Mouse (Mus musculus) left cerebral cortex, adult 8-10 months (tissue): Measurements from ENCODE around the gene Tmem229b. TPM values are rescaled to one million over a fixed set of nuclear protein-coding genes. Genes with fewer than 3 reads are reported as not detected.
"Not testable (repeated sequence)": the region's sequence is repeated elsewhere in the genome, so short reads cannot be mapped to it uniquely, and the experiment has no call there.

Experiments used
- DNase-seq, 2 experiments: peaks; one replicate each; pipeline ENCODE4 v3.0.0; 2022; ENCODE audit warnings: low spot score in 2 of 2
- total RNA-seq, 4 experiments: library from RNA; stranded (reverse); gene quantifications; 2 replicates each; pipeline ENCODE4 v1.2.4; 2022

The Tmem229b gene
- total RNA-seq, 4 experiments from 2014 or later: 26.9 to 30.3 (median 28.3) TPM

DNA sequence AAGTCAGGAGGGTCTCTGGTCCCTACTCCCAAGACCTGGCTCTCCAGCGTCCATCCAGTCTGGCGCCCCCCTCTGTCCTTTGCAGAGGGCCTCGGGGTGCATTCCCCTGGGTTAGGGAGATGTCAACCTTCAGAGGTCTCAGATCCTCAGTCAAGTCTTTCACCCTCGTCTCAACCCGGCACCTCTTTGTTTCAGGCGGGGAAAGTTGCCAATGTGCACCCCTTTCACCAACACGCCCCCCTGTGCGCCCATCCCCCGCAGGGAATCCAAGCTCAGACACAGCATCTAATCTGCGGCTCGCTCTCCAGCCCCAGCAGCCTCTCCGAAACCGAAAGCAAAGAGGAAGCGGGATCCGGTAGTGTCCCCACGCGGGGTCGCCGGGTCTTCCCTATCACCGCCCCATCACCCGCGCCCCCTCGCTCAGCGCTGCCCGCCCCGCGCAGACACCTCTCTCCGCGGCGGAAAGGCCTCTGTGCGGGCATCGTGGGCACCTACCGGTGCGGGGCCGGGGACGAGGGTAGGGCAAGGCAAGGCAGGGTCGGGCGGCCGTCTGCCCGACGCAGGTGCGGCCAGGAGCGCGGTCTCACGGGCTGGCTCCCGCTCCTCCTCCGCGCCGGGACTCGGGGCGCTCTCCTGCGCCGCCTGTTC, 825 bp downstream of the Tmem229b start:
- DNase-seq: peak in 1 of 2 experiments; percentile 38

- DNase-seq: no peak
Observed at GRCm38 (mm10) chr12:79006076-79006475, 1.4 kb downstream of the Tmem229b start.

DNA sequence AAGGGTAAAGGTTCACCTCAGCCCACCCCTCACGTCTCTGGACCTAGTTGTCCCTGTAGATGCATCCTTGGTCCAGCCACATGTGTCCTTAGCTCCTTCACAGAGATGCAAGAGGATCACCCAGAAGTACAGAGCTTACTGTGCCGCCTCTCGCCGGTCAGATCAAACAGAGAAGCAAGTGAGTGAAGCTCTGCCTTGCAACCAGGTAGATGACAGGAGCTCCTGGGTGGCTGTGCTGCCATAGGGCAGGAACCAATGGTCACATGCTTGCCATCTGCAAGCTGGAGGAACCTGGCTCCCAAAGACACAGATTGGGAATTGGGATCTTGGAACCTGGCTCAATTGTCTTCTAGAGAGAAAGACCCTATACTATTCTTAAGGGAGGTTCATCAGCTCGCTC, 2.0 kb downstream of the Tmem229b start:
- no peak for DNase-seq

GRCm38 (mm10) chr12:79002978-79003377, 4.4 kb downstream of the Tmem229b start:
- no peak for DNase-seq

DNA sequence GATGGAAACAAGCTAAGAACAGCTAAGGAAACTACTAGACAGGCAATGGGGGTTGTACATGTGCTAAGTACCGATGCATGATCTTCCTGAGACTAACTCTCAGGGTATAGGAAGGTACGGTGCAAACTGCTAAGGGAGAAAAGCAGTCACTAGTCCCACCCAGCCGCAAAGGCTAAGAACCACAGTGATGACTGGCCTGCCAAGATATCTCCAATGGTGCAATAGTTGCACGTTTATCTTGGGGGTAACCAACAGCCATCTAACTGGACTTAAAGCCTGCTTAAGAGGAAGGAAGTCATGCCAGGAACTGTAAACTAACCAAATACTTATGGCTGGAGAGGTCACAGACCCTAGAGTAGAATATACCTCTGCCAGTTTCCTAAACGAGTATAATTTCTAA, 5.0 kb downstream of the Tmem229b start:
- DNase-seq: no peak

GRCm38 (mm10) chr12:78996711-78997110, 10.7 kb downstream of the Tmem229b start:
- no peak for DNase-seq

DNA sequence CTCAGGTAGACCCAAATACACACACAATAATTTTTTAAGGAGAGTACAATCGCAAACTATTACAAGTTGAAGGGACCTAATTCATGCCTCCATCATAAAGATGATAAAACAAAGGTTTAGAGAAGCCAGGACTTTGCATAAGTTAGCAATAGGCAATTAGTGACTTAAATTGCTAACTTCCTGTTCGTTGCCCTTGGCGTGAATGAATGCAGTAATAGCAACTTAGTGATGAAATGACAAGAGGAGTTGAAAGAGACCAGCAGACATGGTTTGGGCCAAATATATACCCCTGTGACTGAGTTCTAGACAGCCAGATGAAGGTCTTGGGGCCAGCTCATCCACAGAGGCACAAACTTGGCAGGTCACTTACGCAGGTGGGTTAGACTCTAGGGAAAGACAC, 11.2 kb downstream of the Tmem229b start:
- DNase-seq: no peak

- DNase-seq: no peak
Observed at GRCm38 (mm10) chr12:78987581-78988081, 19.8 kb downstream of the Tmem229b start.

DNA sequence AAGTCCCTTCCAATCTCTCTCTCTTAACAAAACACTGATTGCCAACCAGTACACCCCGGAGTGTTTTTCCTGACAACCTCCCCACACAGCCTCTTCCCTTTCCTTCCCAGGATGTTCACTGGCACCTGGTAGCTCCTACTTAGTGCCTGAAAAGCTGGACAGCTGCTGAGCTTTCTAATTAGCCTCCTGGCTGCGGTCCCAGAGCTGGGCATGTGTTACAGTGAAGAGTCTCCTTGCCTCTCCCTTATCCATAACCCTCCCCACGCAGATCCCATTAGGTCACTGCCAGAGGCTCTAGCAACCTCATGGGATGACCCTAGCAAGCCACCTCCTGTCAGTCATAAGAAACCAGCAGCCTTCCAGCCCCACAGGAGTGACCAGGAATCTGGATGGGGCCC, 23.4 kb downstream of the Tmem229b start:
- DNase-seq: peak in 1 of 2 experiments; percentile 62

GRCm38 (mm10) chr12:78983296-78984034, 24.0 kb downstream of the Tmem229b start:
- DNase-seq: no peak

DNA sequence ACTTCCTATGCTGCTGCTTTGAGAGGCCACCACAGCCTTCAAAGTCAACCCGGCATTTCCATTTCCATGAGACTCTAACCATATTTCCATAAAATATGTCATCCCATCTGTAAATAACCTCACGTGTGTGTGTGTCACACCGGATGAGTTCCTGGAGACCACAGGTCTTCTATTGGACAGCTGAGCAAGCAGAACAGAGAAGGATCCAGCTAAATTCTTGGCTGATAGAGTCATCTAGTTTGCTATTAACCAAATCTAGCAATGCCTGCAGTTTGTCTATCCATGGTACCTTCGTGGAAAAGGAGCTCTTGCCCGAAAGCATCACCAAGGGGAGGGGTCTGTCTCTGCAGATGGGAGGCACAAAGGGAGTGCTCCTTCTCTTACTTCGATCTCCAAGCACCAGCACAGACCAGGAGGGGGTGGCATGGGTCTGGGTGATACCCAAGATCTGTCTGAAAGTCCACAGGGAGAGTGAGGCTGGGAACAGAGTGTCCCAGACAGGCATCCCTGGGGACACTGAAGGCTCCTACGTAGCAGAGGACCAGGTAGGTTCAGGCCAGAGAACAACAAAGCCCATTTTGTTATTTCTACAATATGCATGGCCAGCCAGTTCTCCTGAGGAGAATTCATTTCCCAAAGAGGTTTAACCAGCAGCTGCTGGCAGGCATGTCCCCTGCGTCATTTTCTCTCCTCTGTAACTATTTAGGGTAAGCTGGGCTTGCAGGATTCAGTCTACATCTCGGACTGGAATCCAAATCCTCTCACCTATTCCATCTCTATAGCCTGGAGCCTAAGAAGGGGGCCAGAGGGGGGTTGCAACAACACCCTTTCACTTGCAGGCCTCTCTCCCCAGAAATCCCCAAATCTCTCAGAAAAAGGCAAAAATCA, 25.2 kb downstream of the Tmem229b start:
- no peak for DNase-seq

- DNase-seq: no peak
Observed at GRCm38 (mm10) chr12:78981131-78981530, 26.3 kb downstream of the Tmem229b start.

DNA sequence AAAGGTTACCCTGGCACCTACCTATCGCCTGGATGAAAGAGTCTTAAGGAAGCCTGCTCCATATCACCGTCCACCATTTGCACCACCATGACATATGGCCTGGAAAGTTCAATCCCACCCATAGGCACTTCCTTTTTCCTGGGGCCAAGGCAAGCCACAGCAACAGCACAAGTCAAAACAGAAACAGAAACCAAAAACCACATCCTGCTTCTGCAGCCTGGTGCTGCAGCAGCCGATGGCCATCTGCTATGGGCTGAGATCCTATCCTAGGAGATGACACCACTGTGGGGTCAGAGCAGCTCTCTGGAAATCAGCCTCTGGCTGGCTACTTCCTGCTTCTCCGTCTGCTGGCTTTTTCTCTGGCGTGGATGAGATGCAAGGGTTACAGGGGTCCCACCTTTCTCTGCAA, 26.7 kb downstream of the Tmem229b start:
- DNase-seq: no peak

- no peak for DNase-seq
Observed at GRCm38 (mm10) chr12:78977552-78977951, 29.9 kb downstream of the Tmem229b start.

DNA sequence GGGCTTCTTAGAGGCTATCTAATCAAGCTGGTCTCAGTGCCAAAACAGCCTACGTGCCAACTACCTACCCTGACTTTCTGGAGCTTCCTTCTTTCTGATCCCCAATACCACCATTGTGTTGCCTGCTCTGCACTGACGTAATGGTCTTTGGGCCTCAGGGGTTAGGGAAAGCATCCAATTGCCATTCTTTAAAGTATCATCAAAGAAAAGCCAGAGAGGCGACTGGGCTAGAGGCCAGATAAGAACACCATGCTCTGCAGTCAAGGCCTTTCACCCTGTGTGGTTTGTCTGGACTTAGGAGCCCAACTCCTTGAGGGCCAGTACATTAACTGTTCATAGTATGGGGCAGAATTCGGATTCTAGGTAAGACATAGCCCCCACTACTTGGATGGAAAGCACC, 30.3 kb downstream of the Tmem229b start:
- no peak for DNase-seq

DNA sequence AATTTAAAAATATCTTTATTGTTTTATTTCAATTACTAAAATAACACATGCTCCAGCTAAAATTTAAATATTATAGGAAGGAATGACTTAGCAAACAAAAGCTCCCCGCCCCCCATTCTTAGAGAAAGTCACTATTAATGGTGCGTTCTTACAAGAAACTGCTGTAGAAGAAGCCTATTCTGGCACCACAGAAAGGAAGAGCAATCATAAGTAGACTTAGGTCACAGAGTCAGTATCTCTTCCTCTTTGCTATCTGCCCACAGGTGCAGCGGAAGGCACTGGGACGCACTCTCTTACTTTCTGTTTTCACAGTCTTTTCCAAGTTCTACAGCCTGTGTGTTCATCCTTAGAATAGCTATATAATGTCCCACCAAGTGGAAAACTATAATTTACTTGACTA, 31.6 kb downstream of the Tmem229b start:
- no peak for DNase-seq

DNA sequence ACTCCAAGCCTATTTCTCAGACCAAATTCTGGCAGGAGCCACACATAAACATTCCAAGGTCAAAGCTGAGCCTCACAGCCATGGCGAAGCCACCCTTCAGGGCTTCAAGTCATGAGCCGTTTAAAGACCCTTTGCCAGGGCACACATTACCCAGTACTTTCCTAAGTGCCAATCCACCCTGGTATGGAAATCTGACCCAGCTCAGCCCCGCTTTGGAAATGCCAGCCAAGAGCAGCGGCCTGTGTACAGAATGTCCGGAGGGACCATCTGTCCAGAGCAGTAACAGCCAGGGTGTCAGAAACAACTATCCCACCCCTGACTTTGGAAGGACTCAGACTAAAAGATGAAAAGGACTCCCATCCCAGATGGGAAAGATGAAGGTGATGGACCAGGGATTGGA, 32.7 kb downstream of the Tmem229b start:
- DNase-seq: no peak

GRCm38 (mm10) chr12:78973779-78974178, 33.6 kb downstream of the Tmem229b start:
- no peak for DNase-seq

DNA sequence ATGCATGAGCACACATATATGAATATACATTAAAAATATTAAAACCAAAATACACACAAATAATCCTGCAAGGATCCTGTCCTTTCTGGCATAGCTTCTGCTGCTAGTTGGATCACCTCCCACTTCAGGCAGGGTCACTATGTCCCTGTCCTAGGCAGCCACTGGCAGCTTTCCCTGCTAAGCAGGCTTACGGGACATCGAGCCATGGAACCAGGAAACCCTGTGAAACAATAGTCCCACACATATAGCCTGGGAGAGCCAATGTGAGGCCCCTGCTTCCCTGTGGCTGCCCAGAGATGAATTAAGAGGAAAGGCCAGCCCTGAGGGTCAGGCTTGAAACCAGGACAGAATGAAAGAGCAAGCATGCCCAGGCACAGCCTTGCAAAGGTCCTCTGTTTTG, 35.8 kb downstream of the Tmem229b start:
- DNase-seq: no peak

- no peak for DNase-seq
Observed at GRCm38 (mm10) chr12:78970725-78971124, 36.7 kb downstream of the Tmem229b start.

DNA sequence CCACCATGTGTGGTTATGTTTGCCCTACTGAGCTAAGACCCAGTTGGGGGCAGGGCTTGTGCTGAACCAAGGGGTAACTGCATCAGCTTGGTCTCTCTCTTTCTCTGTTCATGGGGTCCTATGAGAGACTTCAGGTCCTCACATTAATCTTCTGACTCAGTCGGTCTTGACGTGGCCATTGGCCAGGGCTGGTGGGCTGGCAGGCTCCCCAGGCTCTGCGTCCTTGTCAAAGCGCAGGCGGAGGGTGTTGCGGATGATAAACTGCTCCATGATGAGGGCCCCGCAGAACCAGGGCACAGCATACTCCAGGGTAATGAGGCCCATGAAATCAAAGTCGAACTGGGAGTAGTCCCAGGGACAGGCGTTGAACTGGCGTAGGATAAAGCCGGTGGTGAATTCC, 42.9 kb downstream of the Tmem229b start:
- not testable (repeated sequence) for DNase-seq

GRCm38 (mm10) chr12:78956405-78956804, 51.0 kb downstream of the Tmem229b start:
- no peak for DNase-seq
